Mouse (Mus musculus) liver, postnatal 0 days (tissue): ENCODE results near the gene Hist1h1a. TPM values are rescaled to one million over a fixed set of nuclear protein-coding genes. Genes with fewer than 3 reads are reported as not detected.

Experiments used
- ATAC-seq: fragments of 200-750 bp; cut with Nextera tagmentation; 2 replicates; pipeline ENCODE4 v1.8.0; 2017; ENCODE audit warnings: mild to moderate bottlenecking, moderate library complexity
- DNase-seq: peaks from one replicate; pipeline ENCODE4 v3.0.0-alpha.2; 2016
- H3K27ac ChIP-seq: fragments of 300-500 bp; sonication (generic); 2 replicates; pipeline ENCODE4 v1.5.1; 2014; ENCODE audit warnings: antibody characterized with exemption, moderate library complexity, mild to moderate bottlenecking, low read depth
- H3K27me3 ChIP-seq: fragments of 300-500 bp; sonication (generic); 2 replicates; pipeline ENCODE4 v1.6.1; 2014; ENCODE audit warnings: low read length, control low read depth, mixed read lengths; ENCODE audit not compliant: insufficient read depth
- H3K36me3 ChIP-seq: fragments of 300-500 bp; sonication (generic); replicated peaks from 2 replicates; pipeline ENCODE4 v1.6.1; 2014; ENCODE audit warnings: mild to moderate bottlenecking, control low read depth, low read length, moderate library complexity, mixed read lengths; ENCODE audit not compliant: insufficient read depth
- H3K4me1 ChIP-seq: fragments of 300-500 bp; sonication (generic); 2 replicates; pipeline ENCODE4 v1.6.1; 2014; ENCODE audit warnings: antibody characterized with exemption, mild to moderate bottlenecking, control low read depth; ENCODE audit not compliant: insufficient read depth
- H3K4me2 ChIP-seq: fragments of 300-500 bp; sonication (generic); 2 replicates; pipeline ENCODE4 v1.6.1; 2014; ENCODE audit warnings: low read depth, mild to moderate bottlenecking, low read length, moderate library complexity, mixed read lengths
- H3K4me3 ChIP-seq: fragments of 300-500 bp; sonication (generic); 2 replicates; pipeline ENCODE4 v1.5.1; 2014; ENCODE audit warnings: low read depth, low read length
- H3K9ac ChIP-seq: fragments of 300-500 bp; sonication (generic); replicated peaks from 2 replicates; pipeline ENCODE4 v1.6.1; 2014; ENCODE audit warnings: mild to moderate bottlenecking, moderate library complexity
- H3K9me3 ChIP-seq: fragments of 300-500 bp; sonication (generic); 2 replicates; pipeline ENCODE4 v1.6.1; 2016; ENCODE audit warnings: mild to moderate bottlenecking, control low read depth, low read length, mixed read lengths
- CTCF ChIP-seq: sonication (generic); IDR thresholded peaks from 2 replicates; pipeline ENCODE4 v1.5.1; 2016; ENCODE audit warnings: antibody characterized with exemption, low read depth
- EP300 ChIP-seq: IDR thresholded peaks from 2 replicates; pipeline ENCODE4 v1.6.1; 2016; ENCODE audit warnings: antibody characterized with exemption, low read depth, mild to moderate bottlenecking
- WGBS: fragments of 180-500 bp; shearing (Covaris S2); extraction: QIAGEN DNeasy Blood & Tissue Kit; methylation state at CpG from one replicate; pipeline ENCODE4 v1.1.7; 2014; ENCODE audit not compliant: insufficient replicate concordance; 5-methylcytosine and 5-hydroxymethylcytosine counted together
- polyA plus RNA-seq: library from polyadenylated mRNA; unstranded; fragments of >200 nt; fragmentation: Nextera tagmentation; extraction: Ambion mirVana; gene quantifications from 2 replicates; pipeline ENCODE4 v1.2.1, GENCODE M21; 2015

Gene Hist1h1a
- polyA plus RNA-seq, 1 experiment from 2014 or later = 4.6 TPM

DNA sequence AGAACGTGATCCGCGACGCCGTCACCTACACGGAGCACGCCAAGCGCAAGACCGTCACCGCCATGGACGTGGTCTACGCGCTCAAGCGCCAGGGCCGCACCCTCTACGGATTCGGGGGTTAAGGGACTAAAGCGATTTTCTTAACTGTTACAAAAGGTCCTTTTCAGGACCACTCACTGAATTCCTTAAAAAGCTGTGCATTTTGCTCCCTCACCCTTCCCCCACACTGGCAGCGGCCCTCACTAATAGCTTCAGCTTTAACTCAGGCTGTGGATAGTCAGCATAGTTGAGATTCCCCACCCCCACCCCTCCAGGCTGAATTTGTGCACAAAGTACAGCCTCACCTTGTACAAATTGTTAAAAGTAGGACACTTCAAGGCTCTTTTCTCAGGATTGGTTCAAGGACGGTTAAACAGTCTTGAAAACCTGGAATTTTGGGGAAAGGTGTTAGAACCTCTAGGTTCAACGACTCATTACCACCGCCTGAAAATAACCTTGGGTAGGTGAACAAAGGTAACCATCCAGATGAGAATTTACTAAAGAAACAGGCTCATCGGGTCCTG, 6.2 kb upstream of the Hist1h1a start:
- WGBS = 1% methylated on average over 12 of the region's 23 CpGs

DNA sequence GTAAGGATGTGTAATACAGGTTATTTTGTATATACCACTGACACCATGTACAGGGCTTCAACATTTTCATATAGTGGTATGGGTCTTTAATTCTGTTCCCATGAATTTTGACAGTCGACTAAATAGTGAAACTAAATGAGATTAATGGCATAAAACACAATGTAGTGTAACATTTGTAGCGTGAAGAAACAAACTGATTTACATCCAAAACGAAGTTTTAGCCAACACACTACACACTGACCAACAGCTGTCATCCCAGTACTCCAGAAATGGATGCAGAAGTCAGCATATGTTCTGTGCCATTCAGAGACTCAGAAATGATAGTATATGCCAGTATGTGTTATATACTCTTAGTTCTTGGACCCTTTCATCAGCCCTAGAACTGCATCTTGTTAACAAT, 5.5 kb upstream of the Hist1h1a start:
- H3K4me1 ChIP-seq = peaks cover 14% of the 10 kb centered on the region
- no peak for TF ChIP-seq EP300
- DNase-seq (no peak), ATAC-seq (no peak)
- H3K27ac ChIP-seq = peak overlapping the region; percentile 92
- H3K9me3 ChIP-seq = no peaks in the 10 kb centered on the region
- WGBS = 47% methylated on average over 3 of the region's 3 CpGs
- H3K4me2 ChIP-seq = peak overlapping the region; percentile 75
- no peaks in the 10 kb centered on the region for H3K27me3 ChIP-seq
- no peaks in the 10 kb centered on the region for H3K36me3 ChIP-seq
- no peak overlapping the region for H3K4me3 ChIP-seq
- H3K9ac ChIP-seq = no peak overlapping the region

More for the DNA sequence above, 6.2 kb upstream of the Hist1h1a start:
- H3K9ac ChIP-seq = peak overlapping the region; percentile 56
- H3K4me1 ChIP-seq = peaks cover 11% of the 10 kb centered on the region
- H3K27me3 ChIP-seq = no peaks in the 10 kb centered on the region
- peak overlapping the region; percentile 75 for H3K4me2 ChIP-seq
- ATAC-seq (no peak), DNase-seq (peak; percentile 67)
- H3K27ac ChIP-seq = peak overlapping the region; percentile 92
- peak overlapping the region; percentile 39 for H3K4me3 ChIP-seq
- H3K36me3 ChIP-seq = no peaks in the 10 kb centered on the region
- TF ChIP-seq CTCF = no peak
- no peak; the same call in 1 of the 2 replicates for TF ChIP-seq EP300
- no peaks in the 10 kb centered on the region for H3K9me3 ChIP-seq

- Histone ChIP-seq H3K36me3 (no peaks in the 10 kb centered on the region), H3K4me2 (peak overlapping the region; percentile 84; the same call in 1 of the 2 replicates), H3K9ac (peak overlapping the region; percentile 66; the same call in 1 of the 2 replicates), H3K9me3 (no peaks in the 10 kb centered on the region), H3K27me3 (no peaks in the 10 kb centered on the region), H3K27ac (peak overlapping the region; percentile 97), H3K4me1 (peaks cover 21% of the 10 kb centered on the region), H3K4me3 (no peak overlapping the region)
- 91% methylated on average over 3 of the region's 3 CpGs for WGBS
- TF ChIP-seq EP300 (no peak), CTCF (no peak)
- DNase-seq (no peak), ATAC-seq (no peak)
Observed at GRCm38 (mm10) chr13:23759251-23759771, 4.2 kb upstream of the Hist1h1a start.

GRCm38 (mm10) chr13:23759916-23760239, 3.6 kb upstream of the Hist1h1a start:
- peak overlapping the region; percentile 66 for H3K9ac ChIP-seq
- H3K27me3 ChIP-seq = no peaks in the 10 kb centered on the region
- peaks cover 22% of the 10 kb centered on the region for H3K4me1 ChIP-seq
- H3K36me3 ChIP-seq = no peaks in the 10 kb centered on the region
- no peak overlapping the region; the same call in 1 of the 2 replicates for H3K4me3 ChIP-seq
- no peak for ATAC-seq
- TF ChIP-seq EP300 = no peak
- TF ChIP-seq CTCF = no peak
- no peaks in the 10 kb centered on the region for H3K9me3 ChIP-seq
- WGBS = 58% methylated on average over 1 of the region's 1 CpGs
- H3K27ac ChIP-seq = peak overlapping the region; percentile 97
- peak; percentile 48 for DNase-seq
- H3K4me2 ChIP-seq = peak overlapping the region; percentile 84

- Histone ChIP-seq H3K4me2 (peak overlapping the region; percentile 84), H3K9ac (peak overlapping the region; percentile 66), H3K9me3 (no peaks in the 10 kb centered on the region), H3K36me3 (no peaks in the 10 kb centered on the region), H3K27me3 (no peaks in the 10 kb centered on the region), H3K4me3 (peak overlapping the region; percentile 59), H3K27ac (peak overlapping the region; percentile 97), H3K4me1 (peaks cover 24% of the 10 kb centered on the region)
- 2% methylated on average over 17 of the region's 27 CpGs for WGBS
- ATAC-seq (no peak), DNase-seq (peak; percentile 21)
- peak; percentile 41 for TF ChIP-seq CTCF
- TF ChIP-seq EP300 = no peak
Observed at GRCm38 (mm10) chr13:23760240-23760971, 3.1 kb upstream of the Hist1h1a start.
